Mouse (Mus musculus) urinary bladder, adult 18-20 months (tissue): ENCODE measurements around the gene Ranbp3l.

Source experiments
- DNase-seq, 2 experiments: peaks; one replicate each; pipeline ENCODE4 v3.0.0; 2022; ENCODE audit warnings: low spot score in 2 of 2, mixed read lengths in 2 of 2

Gene Ranbp3l

GRCm38 (mm10) chr15:9070912-9071555 lies 103.3 kb downstream of the Ranbp3l start, which contains the start of gene Nadk2:
Gene Nadk2, plus strand, starts transcription at chr15:9071260.
- peak; percentile 91 to 99 for DNase-seq

DNA sequence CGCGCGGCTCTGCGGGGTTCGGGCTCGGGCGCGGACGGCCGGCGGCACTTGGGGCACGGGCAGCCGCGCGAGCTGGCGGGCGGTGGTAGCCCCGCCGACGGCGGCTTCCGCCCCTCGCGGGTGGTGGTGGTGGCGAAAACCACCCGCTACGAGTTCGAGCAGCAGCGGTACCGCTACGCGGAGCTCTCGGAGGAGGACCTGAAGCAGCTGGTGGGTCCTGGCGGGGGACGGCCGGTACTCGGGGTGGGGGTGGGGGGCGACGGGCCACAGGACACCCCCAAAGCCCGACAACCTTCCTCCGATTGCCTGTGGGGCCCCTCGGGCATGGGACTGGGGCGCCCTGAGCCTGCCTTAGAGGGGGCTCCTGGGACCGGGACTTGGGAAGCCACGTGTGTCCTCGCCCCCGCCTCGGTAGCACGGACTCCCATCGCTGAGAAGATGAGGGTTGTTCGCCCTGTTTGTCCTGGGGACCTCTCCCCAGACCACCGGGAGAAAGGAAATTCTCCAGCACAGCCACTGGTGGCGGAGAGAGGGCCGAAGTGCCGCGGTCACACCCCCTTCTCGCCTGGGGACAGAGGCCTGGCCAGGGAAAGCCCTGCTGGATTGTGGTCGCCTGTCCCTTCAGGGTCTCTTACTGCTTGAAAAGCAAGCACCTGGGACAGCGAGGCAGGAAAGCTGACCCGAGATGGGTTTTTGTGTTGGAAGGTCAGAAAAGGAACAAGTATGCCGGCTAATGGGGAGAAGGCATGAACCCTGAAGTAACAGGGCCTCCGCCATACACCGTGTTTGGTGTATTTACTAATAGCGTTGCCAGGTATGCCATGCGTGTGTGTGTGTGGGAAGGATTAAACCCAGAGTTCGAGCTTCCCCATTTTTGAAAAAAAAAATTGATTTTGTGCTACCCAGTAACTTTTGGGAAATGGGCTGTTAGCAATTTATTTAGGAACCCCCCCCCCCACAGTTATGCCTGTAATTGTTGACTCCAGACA lies 104.1 kb downstream of the Ranbp3l start:
- peak; percentile 20 to 60 for DNase-seq

GRCm38 (mm10) chr15:9072630-9073029 lies 104.9 kb downstream of the Ranbp3l start:
- no peak for DNase-seq

DNA sequence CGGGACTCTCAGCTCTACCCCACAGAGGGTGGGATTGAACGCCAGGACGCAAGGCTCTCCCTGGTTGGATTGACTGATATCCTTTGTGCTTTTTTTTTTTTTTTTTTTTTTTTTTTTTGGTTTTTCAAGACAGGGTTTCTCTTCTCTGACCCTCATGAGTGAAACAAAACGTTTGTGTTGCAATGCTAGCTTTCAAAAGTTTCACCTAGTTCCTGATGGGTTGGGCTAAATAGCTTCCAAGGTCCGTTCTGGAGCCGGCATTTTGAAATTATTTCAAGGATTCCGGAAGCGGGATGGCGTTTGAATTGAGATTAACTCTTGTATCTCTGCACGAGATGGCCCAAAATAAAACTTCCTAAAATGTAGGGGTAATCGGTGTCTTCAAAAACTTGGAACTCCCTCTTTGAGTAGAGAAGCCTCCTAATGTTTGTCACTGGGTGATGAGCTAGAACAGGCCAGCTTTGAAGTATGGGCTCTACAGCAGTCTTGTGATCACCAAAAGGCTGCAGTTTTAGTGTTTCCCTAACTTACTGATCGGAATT lies 105.4 kb downstream of the Ranbp3l start:
- no peak for DNase-seq

- no peak for DNase-seq
These were observed 105.9 kb downstream of the Ranbp3l start for GRCm38 (mm10) chr15:9073684-9074083.

DNA sequence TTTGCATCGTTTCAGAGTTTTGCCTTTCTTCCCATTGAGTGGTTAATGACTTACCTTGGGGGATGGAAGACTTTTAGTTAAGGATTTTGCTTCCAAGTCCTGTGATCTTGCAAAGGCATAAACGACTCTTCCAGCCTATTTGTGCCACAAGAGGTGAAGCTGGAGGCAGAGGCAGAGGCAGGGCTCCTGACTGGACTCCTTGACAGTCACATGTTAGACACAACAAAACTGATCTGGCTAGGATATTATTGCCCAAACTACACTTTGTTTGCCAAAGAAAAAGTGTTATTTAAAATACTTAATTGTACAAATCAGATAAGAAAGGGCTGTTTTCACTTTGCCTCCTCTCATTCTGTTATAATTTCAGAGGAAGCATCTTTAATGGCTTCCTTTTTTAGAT lies 106.4 kb downstream of the Ranbp3l start:
- no peak for DNase-seq

DNA sequence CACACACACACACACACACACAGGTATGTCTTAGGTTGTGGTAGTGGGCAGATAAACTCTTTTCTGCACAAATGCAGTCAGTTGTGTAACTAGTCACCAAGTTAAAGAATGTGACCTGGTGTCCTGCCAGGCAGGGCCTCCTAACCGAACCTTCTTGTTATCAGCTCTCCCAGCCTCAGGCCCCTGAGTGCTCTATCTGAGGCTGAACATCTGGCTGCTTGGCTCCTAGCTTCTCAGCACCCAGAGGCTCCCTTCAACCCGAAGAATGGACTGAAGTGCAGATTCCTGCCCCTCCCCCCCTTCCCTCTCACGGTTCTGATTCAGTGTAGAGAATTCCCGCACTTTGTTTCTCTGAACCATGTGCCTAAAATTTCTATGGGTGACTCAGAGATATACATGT lies 106.9 kb downstream of the Ranbp3l start:
- no peak for DNase-seq

DNA sequence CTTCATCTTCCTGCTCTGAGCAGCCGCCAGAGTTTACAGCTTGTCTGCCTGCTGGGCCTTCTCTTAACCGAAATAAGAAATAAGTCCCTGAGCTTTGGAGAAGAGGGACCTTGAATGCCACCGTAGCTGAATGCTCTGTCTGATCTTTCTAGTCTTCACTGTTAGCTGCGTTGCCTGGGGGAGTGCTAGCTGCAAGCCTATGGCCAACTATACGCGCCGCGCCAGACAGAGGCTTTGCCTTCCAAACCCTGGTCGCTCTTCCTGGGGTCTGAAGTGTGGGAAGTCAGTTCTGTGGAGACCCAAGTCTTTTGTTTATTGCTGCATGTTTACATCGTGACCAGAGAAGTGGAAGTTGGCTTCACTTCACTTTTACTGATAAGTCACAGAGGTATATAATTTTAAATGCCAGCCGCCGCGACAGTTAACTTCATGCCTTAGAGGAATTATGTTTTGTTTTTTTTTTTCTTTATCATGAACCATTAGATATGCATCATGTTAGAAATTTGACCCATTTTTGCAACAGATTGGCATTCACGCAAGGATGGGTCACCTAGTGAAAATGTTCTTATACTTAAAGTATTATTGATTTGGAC lies 108.0 kb downstream of the Ranbp3l start:
- DNase-seq = no peak

GRCm38 (mm10) chr15:9078481-9079300 lies 110.9 kb downstream of the Ranbp3l start:
- no peak for DNase-seq

DNA sequence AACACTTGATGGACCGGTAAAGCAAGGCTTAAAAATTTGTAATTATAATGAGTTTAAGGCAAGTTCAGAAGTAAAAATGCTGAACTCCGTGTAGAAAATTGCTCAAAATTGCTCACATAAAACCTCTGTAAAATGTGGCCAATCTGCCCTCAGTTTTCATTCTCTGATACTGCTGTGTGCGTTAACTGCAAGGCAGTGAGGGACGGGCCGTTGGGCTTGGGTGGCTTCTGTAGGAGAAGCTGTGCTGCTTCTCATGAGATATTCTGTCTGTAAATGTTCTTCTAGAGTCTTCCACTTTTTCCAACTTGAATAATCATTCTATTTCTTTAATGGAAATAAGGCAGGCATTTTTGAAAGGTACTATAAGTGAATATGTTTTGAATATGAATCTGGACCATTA lies 111.9 kb downstream of the Ranbp3l start:
- DNase-seq = no peak

DNA sequence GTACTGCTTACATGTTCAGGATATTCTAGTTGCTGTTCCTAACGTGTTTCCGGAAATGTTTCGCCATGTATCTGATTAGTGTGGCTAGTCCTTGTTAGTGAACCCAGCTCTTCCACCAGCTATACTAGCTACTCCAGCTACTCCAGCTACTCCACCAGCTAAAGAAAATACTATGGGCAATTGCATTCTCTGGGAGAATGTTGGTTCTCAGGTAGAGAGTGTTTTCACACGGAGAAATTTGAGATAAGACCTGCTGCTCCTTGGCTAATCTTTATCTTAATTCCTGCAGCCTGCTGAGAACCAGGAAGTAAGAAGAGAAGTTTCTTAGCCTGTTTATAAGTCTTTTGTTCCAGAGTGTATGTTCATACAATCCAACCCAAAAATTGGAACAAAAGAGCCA lies 112.5 kb downstream of the Ranbp3l start:
- DNase-seq = no peak

DNA sequence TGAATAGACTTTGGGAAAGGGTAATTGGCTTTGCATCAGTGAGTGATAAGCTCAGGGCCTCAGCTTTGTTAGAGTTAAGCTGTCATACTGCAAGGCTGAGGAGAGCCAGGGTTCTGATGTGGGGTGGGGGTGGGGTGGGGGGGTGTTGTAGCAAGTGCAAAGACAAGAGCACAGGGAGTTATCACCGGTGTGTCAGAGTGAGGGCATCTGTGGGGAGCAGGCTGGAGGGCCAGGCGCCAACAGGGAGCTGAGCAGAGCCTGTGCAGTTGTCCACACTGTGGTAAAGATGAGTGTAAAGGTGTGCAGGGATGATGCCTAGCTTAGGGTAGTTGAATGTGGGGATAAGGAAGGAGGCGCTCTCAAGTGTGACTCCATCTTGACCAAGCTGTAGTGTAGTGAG lies 113.5 kb downstream of the Ranbp3l start:
- DNase-seq = no peak

DNA sequence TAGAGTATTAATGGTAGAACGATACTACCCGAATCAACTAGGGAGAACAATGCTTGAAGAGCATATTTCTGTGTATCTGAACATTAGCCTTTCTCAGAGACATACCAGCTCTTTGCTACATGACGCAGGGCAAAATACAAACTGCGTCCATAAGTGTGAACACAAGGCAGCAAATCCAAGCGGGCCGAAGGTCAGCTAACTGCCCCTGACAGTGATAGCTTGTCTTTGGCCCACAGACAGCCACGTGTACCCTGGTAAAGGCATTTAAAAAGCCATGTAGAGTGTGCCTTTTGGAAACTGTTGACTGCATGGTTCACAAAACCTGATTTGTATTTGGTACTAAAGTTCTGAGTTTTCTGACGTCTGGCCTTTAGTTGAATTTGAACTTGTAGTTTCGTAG lies 115.0 kb downstream of the Ranbp3l start:
- no peak for DNase-seq

- DNase-seq = no peak
These were observed 119.1 kb downstream of the Ranbp3l start for GRCm38 (mm10) chr15:9086813-9087212.

DNA sequence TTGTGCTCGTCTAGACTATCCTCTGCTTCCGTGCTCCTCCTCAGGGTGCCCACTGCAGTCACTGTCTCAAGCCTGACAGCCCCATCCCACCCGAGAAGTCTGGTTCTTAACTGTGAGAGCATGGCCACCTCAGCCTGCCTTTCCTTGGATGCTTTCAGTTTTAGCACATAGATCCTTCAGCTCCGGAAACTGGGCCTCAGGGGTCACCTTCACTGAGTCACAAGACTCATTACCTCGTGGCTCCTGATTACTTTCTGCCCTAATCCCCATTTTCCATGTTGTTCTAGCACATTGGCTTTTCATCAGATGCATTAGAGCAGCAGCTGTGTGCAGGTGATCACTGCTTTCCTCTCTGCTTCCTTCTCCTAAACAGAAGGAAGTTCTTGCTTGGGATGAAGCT lies 119.7 kb downstream of the Ranbp3l start:
- DNase-seq = no peak

- DNase-seq = no peak
These were observed 120.3 kb downstream of the Ranbp3l start for GRCm38 (mm10) chr15:9087895-9088682.

GRCm38 (mm10) chr15:9088683-9089072 lies 120.9 kb downstream of the Ranbp3l start:
- DNase-seq = no peak

- no peak for DNase-seq
These were observed 121.5 kb downstream of the Ranbp3l start for GRCm38 (mm10) chr15:9089136-9089720.

- DNase-seq = no peak
These were observed 122.9 kb downstream of the Ranbp3l start for GRCm38 (mm10) chr15:9090662-9091061.
